Mouse (Mus musculus) liver, embryonic 11.5 days (tissue): ENCODE measurements around the gene Gm21118. TPM values are rescaled to one million over a fixed set of nuclear protein-coding genes. Genes with fewer than 3 reads are reported as not detected.
"Not testable (repeated sequence)": the region's sequence is repeated elsewhere in the genome, so short reads cannot be mapped to it uniquely, and the experiment has no call there.

Experiments used
- ATAC-seq: fragments of 200-750 bp; cut with Nextera tagmentation; replicated peaks from 2 replicates; pipeline ENCODE4 v1.8.0; 2017; ENCODE audit warnings: moderate number of reproducible peaks, mild to moderate bottlenecking, moderate TSS enrichment, moderate library complexity; ENCODE audit not compliant: low FRiP score
- DNase-seq: peaks from one replicate; pipeline ENCODE4 v3.0.0-alpha.2; 2017; ENCODE audit warnings: low spot score
- H3K27ac ChIP-seq: fragments of 300-500 bp; sonication (generic); 2 replicates; pipeline ENCODE4 v1.5.1; 2014; ENCODE audit warnings: mild to moderate bottlenecking, low read depth, low read length, control low read depth
- H3K27me3 ChIP-seq: fragments of 300-500 bp; sonication (generic); replicated peaks from 2 replicates; pipeline ENCODE4 v1.6.1; 2014; ENCODE audit warnings: low read length, mixed read lengths; ENCODE audit not compliant: control insufficient read depth, insufficient read depth
- H3K36me3 ChIP-seq: fragments of 300-500 bp; sonication (generic); 2 replicates; pipeline ENCODE4 v1.6.1; 2014; ENCODE audit warnings: mild to moderate bottlenecking, low read length, moderate library complexity, mixed read lengths; ENCODE audit not compliant: control insufficient read depth, insufficient read depth
- H3K4me1 ChIP-seq: fragments of 300-500 bp; sonication (generic); replicated peaks from 2 replicates; pipeline ENCODE4 v1.6.1; 2014; ENCODE audit warnings: low read length, mixed read lengths; ENCODE audit not compliant: control insufficient read depth, insufficient read depth
- H3K4me2 ChIP-seq: fragments of 300-500 bp; sonication (generic); 2 replicates; pipeline ENCODE4 v1.6.1; 2014; ENCODE audit warnings: mild to moderate bottlenecking, control low read depth, moderate library complexity
- H3K4me3 ChIP-seq: fragments of 300-500 bp; sonication (generic); 2 replicates; pipeline ENCODE4 v1.5.1; 2014; ENCODE audit warnings: low read depth, low read length, control low read depth
- H3K9ac ChIP-seq: fragments of 300-500 bp; sonication (generic); 2 replicates; pipeline ENCODE4 v1.6.1; 2014; ENCODE audit warnings: low read depth, low read length, control low read depth
- H3K9me3 ChIP-seq: fragments of 300-500 bp; sonication (generic); 2 replicates; pipeline ENCODE4 v1.6.1; 2016; ENCODE audit warnings: low read length, inconsistent platforms, mixed read lengths; ENCODE audit not compliant: control insufficient read depth
- WGBS: fragments of 180-500 bp; shearing (Covaris S2); extraction: QIAGEN DNeasy Blood & Tissue Kit; methylation state at CpG from one replicate; pipeline ENCODE4 v1.1.7; 2014; 5-methylcytosine and 5-hydroxymethylcytosine counted together
- polyA plus RNA-seq: library from polyadenylated mRNA; unstranded; fragments of >200 nt; fragmentation: Nextera tagmentation; extraction: Ambion mirVana; gene quantifications from 2 replicates; pipeline ENCODE4 v1.2.1, GENCODE M21; 2014

Gm21118 gene
- not detected in 2 replicates for polyA plus RNA-seq

DNA sequence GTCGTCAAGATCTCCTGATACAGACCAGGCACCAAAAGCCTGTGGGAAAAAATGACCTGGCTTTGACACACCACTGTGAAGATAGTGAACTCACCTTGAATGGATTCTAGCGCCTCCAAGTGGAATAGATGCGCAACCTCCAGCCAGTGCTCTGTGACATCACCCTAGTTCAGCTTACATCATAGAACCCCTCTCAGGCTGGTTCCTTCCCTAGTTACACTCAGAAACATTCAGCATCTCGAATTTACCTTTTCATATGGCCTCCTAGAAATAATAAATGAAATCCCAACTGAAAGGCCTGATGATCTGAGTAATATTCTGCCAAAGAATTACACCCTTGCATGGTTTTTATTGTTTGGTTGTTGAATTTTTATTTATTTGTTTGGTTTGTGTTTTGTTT is at the start of gene Gm21118:
Gene Gm21118, minus strand, starts transcription at position 101 of the 400 bp plus-strand sequence.
- not testable (repeated sequence) for H3K9me3 ChIP-seq, H3K36me3 ChIP-seq, H3K27ac ChIP-seq, H3K4me2 ChIP-seq, H3K9ac ChIP-seq, DNase-seq, ATAC-seq, H3K4me3 ChIP-seq, H3K27me3 ChIP-seq, H3K4me1 ChIP-seq
- no CpG with 5 or more reads among the region's 4 CpGs for WGBS

DNA sequence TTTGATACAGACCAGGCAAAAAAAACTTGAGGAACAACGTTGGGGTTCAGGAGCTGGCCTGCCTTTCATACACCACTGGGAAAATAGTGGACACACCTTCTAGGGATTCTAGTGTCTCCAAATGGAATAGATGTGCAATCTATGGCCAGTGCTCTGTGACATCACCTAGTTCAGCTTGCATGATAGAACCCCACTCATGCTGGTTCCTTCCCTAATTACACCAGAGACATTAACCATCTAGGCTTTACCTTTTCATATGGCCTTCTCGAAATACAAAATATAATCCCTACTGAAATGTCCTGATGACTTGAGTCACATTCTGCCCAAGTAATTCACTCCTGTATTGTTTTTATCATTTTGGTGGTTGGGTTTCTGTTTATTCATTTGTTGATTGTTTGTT is 29.7 kb upstream of the Gm21118 start, which contains the start of the genes Gm29423 and Gm29644:
Gene Gm29423, minus strand, starts transcription at position 101 of the 400 bp plus-strand sequence.
Gene Gm29644, minus strand, starts transcription at position 157 of the 400 bp plus-strand sequence.
- no CpG with 5 or more reads among the region's 2 CpGs for WGBS
- not testable (repeated sequence) for DNase-seq, ATAC-seq

More for the DNA sequence above, 29.7 kb upstream of the Gm21118 start, which contains the start of the genes Gm29423 and Gm29644:
- not testable (repeated sequence) for H3K4me3 ChIP-seq, H3K4me2 ChIP-seq, H3K9me3 ChIP-seq, H3K27me3 ChIP-seq, H3K27ac ChIP-seq, H3K36me3 ChIP-seq, H3K9ac ChIP-seq, H3K4me1 ChIP-seq

Other genes with a start within 250 kb of the Gm21118 start
- not detected in 2 replicates for gene Gm29423, start 29.6 kb upstream of the Gm21118 start, polyA plus RNA-seq
- not detected in 2 replicates for gene Gm29644, start 29.7 kb upstream of the Gm21118 start, polyA plus RNA-seq
- not detected in 2 replicates for gene Gm20888, start 168.2 kb upstream of the Gm21118 start, polyA plus RNA-seq